Mouse (Mus musculus) A20 (cell line): ENCODE results near the gene Zfp1.
A peak's percentile ranks its signal among the peaks of the same experiment; 100 is the strongest.

Source experiments
- DNase-seq: peaks from one replicate; pipeline ENCODE4 v3.0.0-alpha.2; 2011; ENCODE audit warnings: low read depth, low spot score

Gene Zfp1

DNA sequence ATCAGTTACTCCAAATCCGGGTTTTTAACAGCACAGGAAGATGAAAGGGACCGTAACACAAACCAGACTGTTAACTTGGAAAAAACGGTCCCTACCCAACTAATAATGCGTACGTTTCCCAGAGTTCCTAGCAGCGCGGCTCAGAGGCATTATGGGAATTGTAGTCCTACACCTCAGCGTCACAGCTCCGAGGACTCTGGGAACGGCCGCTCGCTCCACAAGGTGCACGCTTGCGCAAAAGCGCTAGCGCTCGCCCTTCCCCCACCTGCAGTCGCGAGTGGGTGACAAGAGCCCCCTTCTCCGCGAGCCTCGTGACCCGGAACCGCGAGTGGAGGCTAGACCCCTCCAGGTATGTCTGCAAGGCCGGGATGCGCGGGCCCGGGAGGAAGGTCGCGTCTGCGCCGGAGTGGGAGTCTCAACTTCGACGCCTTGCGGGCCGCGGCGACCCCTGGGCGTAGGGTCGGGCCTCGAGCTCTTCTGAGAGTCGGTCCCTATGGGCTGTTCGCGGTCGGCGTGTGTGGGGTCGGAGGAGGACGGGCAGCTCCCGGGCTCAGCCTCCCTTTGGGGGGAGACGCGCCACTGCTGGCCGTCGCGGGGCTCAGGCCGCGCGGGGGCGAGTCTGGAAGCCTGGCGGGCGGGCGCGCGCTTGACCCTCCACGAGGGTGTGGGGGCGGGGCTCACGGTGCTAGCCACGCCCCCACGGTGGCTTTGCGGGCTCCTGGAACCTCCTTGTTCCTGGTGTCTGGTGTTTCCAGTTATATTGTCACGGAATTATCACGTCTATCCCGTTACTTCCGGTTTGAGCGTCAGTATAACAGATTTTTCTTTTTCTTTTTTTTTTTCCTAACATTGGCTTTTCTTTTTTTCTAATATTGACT lies at the start of gene Zfp1:
Gene Zfp1 (plus strand): TSS at position 138 of the 878 bp plus-strand sequence.
- DNase-seq: peak; percentile 96

DNA sequence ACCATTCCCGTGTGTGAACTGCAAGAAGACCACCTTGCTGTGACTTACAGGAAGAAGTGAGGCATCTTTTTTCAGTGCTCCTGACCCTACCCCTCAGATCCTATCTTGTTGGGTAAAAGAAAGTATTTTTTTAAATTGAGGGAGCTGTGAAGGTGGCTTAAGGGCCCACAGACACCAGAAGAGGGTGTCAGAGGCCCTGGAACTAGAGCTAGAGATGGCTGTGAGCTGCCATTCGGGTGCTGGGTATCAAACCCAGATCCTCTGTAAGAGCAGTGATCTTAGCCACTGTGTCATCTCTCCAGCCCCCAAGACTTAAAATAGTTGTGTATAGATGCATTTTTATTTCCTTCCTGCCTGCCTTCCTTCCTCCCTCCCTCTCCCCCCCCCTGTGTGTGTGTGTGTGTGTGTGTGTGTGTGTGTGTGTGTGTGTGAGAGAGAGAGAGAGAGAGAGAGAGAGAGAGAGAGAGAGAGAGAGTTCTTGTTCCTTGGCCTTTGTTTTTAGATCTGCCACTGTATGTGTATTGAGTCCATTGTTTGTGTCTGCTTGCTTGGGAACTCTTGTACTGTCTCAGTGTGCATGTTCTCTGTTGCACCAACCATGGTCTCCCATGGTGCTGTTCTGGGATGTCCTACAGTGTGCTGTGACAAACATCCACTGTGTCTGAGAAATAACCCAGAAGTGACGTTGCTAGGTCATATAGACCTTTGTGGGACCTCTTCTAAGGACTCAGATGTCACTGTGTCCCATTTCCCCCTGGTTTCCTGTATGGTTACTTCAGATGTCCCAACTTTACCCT lies 49.0 kb upstream of the Zfp1 start:
- DNase-seq: no peak

DNA sequence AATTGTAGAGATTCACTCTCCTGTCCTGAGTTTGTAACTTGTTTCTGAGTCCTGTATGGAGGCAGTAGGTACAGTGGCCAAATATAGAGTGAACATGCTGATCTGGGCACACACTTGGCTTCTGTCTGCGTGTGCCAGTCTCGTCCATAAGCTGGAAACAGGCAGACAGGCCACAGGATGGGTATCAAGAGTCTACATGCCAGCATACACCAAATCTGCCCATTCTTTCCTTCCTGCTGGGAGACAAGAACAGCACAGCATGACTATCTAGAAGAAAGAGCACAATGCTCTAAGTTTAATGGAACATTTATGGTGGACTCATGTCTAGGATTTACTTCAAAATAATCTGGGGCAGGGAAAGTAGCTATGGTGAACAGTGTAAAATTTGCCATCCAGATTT lies 48.2 kb upstream of the Zfp1 start:
- no peak for DNase-seq

DNA sequence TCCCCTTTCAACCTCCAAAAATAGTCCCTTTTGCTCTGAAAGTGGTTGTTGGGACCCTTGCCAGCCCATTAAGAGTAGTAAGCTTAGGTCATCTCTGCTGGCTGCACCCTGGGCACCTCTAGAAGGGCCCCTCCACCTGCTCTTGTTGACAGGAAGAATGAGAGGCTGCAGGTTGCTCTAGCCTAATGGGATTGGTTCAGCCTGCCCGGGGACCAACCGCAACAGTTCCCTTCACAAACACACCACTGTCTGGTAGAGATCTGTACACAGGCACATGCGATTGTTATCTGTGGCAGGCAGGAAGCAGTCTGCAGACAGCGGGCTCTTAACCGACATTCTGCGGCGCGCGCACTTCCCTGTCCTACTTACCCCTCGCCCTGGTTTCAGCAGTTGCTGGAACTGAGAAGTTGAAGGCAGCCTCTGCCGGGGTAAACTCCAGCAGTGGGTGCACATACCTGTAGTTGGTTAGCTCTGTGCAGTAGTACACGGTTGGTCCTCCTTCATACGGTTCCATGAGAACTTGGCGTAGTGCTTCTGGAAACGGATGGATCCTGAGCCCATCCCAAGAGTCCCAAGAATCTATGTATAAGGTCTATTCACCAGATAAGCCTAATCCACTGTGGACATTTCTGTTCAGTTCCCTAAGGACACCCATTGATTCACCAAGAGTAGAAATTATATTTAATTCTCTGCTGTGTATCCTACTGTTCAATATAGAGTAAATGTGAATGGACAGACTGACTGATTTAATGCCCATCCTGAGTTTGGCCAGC lies 47.3 kb upstream of the Zfp1 start:
- DNase-seq: no peak

DNA sequence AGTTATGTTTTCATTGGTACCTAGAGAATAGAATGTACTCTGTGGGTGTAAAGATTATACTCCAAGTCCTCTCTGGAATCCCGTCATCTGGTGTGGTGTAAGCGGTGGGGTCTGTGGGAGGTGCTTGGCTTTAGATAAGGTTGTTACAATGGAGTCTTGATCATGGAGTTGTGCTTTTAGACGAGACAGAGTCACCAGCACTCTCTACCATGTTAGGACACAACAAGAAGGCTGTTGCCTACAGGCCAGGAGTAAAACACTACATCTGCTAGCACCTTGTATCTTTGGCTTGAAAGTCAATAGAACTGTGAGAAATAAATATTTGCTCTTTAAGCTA lies 46.7 kb upstream of the Zfp1 start:
- no peak for DNase-seq

DNA sequence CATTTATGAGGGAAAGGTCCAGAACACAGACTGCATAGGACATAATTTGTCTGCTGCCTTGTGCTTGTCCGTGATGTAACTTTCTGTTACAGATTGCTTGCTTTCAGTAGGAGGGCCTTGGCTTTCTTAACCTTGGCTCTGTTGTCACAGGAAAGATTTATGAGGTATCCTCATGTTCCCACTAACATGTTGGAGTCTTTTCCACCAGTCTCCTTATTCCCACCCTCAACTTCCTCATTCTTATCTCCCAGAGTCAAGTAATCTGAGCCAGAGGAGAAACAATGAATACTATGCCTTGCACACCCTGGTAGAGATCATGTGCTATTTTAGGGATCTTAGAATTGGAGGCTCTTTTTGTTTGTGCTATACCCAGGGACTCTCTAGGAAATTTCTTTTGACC lies 45.9 kb upstream of the Zfp1 start:
- DNase-seq: no peak

DNA sequence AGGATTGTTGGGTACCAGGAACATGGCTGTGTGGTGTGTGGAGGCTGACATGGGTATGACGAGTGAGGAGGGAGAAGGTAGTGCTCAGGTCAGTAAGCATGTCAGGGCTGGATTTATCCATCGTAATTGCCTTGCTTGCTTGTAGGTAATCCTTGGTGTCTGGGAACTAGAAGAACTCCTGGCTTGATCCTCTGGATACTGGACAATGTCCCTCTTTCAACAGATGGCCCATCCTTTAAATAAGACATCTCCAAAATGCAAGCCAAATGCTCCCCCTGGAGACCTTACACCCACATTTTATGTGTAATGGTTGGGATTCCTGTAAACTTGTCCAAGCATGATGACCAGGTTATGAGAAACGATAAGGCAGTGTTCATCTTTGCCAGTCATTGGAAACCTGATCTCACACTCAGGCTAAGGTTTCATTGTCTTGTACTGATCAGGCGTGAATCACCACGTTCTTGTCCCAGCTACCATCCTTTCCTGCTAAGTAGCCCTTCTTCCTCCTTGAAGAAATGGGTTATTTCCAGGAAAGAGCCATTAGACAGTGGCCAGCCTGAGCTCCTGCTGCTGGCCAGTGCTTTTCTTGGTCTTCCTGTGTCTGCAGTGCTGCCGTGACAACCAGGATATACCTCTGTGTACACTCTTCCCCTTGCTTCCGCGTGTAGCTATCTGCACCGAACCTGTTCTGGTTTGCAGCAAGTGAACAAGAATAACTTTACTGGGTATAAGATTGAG lies 43.3 kb upstream of the Zfp1 start:
- DNase-seq: no peak

DNA sequence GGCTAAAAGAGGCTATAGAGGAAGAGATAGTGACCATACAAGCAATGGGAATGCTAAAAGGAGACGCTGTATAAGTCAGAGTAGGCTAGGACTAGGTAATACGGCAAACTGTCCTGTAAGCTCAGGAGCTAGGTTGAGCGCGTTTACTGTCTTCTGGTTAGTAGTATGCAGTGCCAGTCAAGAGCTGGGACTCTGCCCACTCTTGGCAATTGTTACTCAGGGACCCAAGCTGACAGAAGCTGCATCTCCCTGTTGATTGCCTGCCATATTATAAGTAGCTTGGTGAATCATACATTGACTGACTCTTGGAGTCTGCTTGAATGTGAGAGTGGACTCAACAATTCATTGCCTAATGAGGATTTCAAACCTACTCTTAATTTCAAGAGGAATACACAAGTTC lies 41.2 kb upstream of the Zfp1 start:
- DNase-seq: no peak

DNA sequence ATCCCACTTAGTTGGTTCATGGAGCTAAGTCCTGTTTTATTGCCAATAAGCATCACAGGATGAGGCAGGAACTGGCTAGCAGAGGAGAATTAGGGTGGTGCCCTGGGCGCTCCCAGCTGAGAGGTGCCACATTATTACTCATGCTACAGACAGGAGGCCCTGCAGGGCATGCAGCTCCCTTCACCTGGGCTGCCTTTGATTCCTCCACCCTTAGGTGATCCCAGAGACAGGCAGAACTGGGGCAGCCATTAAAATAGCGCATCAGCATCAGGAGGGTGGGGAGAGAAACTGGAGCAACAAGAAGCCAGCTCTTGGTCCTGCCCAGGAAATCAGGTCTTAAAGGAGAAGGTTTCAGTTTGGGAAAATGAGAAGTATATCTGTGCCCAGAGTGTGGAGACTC lies 38.2 kb upstream of the Zfp1 start:
- DNase-seq: no peak

DNA sequence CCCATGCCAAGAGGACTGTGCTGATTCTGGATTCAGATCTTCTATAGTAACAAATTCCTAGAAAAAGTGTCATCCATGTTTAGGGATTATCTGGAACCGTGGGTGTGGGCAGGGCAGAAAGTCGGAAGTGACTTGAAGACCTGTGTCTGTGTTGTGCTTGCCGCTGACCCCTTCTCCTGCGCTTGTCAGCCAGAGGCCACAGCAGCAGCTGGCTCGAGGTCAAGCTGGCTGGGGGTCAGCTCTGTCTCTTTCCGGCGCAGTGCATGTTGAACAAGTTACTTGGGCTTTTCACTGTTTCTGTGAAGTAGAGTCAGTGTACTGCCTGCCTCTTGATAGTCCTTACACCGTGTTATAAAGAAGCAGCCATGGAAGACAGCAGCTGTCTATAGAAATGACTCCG lies 36.2 kb upstream of the Zfp1 start:
- DNase-seq: no peak

DNA sequence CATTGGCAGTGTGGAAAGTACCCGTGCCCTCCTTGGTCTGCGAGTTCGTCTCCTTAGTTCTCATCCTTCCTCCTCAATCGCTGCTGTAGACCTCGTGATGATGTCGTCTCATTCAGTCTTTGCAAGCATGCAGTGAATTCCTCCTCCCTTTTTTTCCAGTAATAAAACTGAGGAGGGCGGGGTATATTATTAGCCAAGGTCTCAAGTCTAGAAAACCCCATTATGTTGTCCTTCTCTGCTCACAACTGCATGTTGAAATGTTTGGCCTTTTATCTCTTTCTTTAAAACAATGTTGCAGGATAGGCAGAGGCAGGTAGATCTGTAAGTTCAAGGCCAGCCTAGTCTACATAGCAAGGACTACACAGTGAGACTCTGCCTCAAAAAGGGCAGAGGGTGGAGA lies 35.8 kb upstream of the Zfp1 start:
- DNase-seq: no peak

DNA sequence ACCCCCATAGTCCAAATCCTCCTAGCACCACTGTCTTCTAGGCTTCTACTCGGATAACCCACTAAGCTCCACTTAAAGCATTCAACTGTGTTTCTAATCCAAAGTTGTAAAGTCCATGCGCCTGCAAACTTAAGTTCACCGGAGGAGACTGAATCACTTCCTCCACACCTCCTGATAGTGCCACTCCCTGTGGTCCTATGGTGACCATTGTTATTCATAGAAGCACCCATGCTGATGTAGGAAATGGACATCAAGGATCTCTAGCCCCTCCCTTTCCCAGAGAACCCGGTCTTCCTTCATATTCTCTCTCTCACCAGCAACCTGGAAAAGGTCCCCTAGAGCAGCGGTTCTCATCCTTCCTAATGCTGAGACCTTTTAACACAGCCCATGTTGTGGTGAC lies 30.0 kb upstream of the Zfp1 start:
- DNase-seq: no peak

DNA sequence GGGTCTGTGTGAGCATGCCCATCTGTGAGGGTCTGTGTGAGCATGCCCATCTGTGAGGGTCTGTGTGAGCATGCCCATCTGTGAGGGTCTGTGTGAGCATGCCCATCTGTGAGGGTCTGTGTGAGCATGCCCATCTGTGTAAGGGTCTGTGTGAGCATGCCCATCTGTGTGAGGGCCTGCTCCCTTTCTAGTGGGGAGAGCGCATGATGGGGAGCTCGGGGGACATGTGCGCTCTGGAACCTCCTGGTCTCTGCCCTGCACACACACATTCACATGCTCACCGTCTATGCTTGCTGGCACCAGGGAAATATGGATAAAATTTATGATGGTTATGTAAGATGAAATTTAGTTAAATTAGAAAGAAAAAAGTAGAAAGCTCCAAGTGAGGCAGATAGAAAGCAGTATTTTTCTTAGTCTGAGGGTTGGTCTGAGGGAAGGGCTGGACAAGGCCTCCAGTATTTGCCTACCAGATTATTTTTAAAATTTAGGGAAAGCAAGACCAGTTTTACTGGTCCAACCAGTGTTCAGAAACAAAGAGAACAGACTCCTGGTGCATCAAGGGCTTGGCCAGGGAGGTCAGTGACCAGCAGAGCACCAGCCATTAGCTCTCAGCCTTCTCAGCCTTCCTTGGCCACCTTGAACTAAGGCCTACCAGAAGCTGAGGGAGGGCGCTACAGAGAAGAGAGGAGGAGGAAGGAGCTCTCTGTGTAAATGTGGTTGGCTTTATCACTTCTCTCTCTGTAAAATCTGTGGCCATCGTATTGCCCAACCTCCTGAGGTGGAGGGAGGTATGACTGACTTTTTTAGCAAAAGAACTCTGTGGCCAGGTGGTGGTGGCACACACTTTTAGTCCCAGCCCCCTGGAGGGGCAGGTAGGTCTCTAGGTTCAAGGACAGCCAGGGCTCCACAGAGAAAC lies 28.2 kb upstream of the Zfp1 start:
- no peak for DNase-seq

DNA sequence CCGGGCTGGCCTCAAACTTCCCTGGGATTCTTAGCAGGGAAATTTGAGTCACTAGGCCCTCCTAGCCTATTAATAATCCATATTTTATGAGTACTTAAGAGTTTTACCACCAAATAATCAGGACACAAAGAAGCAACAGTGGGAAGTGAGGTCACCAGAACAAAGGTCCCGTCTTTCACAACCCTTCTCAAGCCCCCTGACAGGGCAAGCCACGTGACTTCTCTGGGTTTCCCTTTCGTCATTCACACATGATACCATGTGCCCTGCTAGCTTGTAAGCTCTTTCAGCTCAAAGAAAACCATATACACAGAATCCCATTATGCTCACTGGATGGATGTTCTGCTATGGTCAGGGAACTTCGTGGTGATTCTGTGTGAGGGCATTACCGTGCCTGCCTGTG lies 25.4 kb upstream of the Zfp1 start:
- DNase-seq: no peak

DNA sequence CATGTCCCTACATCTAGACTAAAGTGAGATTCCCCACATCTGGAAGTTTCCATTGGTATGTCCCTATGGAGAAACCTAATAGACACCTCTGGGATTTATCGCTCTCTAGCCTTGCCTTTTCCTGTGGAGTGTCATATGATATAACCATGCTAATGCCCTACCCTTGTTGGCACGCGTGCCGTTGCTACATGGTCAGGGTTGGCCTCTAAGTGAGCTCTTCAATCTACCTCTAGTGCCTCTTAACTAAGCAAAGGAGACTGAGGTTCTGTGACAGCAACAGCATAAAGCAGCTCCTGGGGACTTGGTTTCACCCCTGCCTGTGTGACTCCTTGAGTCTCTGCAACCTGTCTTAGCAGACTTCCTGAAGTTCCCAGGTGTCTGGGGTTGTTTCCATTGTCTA lies 24.9 kb upstream of the Zfp1 start:
- DNase-seq: no peak

DNA sequence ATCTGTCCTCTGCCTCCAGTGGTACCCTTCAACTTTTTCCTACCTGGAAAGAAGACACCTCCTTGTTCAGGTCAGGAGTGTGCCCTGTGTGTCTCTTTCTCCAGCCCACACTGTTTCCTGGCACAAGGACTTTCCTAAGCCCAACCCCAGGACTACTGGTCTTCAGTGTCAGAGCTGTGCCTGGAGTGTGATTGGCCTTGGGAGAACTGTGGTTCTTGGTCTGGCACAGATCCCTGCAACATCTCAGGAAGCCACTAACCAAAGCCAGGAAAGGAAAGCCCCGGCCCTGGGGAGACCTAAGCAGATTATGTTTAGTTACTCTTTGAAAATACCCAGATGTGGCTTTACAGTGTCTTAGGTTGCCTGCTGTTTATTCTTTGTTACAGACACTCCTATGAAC lies 23.3 kb upstream of the Zfp1 start:
- DNase-seq: no peak

DNA sequence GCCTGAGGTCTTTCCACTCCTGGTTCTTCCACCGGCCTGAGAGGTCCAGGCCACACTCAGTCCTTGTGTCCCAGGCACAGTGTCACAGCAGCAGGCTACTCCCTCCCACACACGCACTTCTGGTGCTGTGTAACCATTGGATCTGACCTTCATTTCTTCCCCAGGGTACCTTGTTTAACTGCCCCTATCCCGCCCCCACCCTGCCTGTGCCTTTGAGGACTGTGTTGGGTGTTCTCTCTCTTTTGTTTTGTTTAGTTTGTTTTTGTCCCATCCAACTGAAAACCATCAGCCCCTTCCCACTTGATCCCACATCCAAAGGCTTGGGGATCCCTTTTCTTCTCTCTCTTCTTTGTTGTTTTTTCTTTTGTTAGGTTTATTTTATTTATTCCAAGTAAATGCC lies 21.1 kb upstream of the Zfp1 start:
- DNase-seq: no peak

DNA sequence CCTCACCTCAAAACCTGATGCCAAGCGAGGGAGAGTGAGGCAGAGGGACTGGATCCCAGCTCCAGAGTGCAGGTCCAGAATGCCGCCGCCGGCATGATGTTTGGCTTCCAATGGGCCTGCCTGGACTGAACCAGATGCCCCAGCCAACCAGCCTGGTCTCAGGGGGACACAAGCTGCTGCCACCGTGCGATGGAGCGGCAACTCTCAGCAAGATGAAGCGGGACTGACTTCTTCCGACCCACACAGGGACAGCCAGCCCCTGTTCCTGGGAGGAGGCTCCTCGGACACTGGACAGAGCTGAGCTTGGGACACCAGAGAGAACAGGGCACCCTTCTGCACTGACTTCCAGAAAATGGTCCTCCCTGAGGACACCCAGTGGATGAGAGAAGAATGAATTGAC lies 20.6 kb upstream of the Zfp1 start:
- DNase-seq: no peak

DNA sequence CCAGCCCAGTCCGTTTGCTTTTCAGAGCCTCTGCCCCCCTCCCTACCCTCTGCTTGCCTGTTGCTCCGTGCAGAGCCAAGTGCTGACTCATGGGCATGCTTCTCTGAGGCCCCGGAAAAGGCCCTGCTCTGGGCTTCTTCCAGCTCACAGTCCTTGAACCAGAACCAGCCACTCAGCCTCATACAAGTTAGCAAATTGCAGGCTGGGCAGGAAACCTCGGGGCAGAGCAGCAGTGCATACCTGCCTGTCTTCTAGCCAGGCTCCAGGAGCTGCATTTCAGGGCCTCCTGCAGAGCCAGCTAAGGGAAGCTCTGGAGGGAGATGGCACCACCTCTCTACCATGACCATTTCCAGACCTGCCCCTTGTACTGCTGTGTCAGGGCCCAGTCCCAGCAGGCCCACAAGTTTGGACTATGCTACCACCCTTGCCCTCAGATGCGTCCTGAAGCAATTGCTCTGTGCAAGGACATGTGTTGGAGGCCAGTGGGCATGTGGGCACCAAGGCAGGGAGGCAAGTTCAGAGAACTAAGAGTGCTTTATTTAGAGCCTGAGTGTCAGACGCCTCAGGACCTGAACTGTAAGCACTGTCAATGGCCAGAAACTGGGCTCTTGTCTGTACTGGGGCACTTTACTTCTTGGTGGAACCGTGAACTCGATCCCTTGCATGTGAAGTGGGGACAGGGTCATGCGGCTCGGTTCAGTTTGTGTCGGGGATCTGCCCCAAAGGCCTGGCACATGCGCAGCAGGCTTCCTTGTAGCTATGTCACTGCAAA lies 18.9 kb upstream of the Zfp1 start:
- no peak for DNase-seq

DNA sequence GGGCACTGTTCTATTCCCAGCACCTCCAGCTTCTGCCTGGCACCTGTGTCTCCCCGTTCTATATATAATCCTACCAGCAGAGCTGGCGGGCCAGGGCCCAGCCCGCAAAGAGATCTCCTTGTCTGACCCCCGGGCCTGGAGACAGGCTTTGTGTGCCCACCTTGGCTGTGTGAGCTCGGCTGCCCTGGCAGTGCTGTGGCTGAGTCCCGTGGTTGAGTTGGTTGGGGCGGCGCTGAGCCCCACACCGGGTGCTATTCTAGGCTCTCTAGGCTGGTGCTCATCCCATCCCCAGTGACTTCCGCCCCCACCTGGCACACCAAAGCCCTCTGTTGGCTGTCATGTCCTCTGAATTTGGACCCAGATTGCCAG lies 18.4 kb upstream of the Zfp1 start:
- no peak for DNase-seq
